Mouse (Mus musculus): Measurements from ENCODE around the gene Slc9b1.
A peak's percentile ranks its signal among the peaks of the same experiment; 100 is the strongest.

Gene Slc9b1

DNA sequence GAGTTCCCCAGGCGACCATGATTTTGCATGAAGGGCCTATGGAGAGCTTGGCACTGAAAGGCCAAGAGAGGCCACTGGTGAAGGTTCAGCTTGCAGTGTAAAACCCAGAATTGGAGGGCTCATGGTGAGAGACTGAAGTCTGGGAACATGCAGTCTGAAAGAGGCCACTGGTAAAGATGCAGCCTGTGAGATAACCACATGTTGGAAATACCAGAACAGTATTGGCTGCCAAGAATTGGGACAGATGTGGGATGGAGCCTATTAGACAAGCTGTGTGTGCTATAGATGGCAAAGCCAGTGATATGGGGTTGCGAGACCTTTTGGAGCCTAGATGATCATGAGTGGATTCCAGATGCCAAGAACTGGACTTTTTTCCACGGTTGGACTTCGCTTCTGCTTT is 32.0 kb downstream of the Slc9b1 start:
- DNase-seq (ENCODE audit: low spot score): no peak

DNA sequence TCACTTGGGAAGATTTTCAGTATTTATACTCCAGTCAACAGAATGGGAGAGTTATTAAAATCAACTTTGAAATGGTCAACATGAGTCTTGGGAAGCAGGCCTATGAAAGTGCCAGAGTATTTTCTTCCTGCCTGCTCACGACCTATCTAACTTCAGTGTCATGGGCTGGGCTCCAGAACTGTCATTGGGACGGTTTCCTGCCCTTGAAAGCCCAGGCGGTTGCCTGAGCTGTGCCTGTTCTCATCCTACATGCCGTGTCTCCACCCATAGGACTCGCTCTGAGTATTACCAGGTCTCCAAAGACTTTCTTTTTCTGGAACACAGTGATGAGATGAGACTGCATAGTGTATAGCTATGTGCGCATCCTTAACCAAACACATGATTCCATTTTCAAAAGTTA is 45.4 kb downstream of the Slc9b1 start:
- no peak for DNase-seq (ENCODE audit: low spot score)

DNA sequence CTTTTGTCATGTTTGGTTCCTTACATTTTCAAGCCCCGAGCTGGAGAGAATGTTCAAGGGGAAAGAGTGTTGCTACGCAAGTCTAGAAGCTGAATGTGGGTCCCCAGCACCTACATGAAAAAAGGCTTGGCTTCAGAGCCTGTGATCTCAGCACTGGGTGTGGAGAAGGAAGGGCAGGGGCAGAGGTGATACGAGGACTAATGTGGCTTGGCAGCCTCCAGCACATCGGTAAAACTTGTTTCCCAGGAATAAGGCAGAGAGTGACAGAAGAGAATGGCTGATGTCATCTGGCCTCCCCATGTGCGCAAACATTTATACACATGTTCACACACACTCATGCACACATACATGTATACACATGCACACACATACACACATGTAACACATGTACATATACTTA is 47.3 kb downstream of the Slc9b1 start:
- DNase-seq (ENCODE audit: low spot score): no peak

DNA sequence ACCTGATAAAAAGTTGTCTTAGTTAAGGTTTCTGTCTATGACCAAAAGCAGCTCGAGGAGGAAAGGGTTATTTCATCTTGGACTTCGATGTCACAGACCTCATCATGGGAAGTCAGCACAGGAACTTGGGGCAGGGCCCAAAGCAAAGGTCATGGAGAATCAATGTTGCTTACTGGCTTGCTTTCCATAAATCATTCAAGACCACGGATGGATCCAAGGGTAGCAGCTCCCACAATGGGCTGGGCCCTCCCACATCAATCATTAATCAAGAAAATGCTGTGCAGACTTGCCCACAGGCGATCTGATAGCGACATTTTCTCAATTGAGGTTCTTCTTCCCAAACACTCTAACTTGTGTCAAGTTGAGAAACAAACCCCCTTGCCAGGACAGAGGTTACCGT is 48.3 kb downstream of the Slc9b1 start:
- no peak for DNase-seq (ENCODE audit: low spot score)

DNA sequence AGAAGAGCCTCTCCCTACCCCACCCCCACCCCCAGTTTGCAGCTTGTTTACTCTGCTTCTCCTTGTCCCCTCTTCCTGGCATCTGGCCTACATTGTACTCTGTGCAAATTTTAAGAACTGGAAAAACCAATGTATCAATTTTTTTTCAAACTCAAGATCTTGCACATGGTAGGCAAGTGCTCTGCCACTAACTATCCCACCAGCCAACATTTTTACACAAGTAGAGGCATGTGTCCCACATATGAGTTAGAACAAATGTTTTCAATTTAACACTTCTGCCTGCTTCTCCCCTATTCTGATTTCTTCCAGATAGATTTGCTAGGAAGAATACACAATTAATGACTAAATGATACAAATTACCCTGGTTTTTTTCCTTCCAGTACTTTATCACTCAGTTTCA is 49.3 kb downstream of the Slc9b1 start:
- DNase-seq (ENCODE audit: low spot score): no peak

DNA sequence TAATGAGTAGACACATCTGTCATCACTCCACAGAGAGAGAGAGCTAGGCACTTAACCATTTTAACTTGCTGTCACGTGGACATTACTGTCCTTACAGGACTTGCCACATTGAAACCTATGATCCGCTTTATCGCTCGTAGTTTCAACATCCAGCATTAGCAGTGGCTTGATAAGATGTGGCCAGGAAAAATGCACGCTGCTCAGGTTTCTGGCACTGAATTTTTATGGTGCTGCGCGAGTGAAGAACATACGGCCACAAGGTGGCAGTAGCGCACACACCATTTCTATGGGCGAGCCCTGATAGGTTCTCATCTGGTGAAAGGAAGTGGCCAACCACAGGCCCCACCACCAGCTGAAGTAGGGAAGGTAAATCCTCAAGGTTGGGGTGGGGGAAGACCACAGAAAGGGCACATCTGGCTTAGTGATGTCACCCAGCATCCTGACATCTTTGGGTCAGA is 54.4 kb downstream of the Slc9b1 start:
- DNase-seq (ENCODE audit: low spot score): peak; percentile 95

DNA sequence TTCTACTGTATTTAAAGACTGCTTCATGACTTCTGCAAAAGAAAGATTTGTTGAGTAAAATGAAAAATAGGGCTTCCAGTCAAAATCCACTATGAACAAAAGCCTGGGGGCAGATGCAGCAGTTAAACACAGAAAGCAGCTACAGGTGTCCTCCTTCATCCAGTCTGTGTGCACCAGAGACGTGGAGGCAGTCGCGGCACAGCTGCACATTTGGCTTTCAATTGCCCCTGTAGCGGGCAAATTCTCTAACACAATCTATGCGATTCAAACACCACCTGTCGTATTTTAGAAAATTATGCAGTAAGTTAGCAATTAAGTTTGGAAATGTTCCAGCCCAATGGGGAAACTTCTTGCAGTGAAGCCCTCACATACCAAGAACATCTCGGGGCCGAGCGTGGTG is 55.4 kb downstream of the Slc9b1 start:
- DNase-seq (ENCODE audit: low spot score): no peak

DNA sequence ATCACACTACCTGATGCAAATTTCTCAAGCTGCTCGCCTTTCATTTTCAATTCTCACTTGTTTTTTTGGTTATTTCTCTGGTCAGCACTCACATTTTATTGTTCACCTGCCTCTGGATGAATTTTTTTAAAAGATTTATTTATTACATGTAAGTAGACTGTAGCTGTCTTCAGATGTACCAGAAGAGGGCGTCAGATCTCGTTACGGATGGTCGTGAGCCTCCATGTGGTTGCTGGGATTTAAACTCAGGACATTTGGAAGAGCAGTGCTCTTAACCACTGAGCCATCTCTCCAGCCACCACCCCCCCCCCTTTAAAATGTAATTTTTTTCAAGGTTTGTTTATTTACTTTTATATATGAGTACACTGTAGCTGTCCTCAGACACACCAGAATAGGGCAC is 56.0 kb downstream of the Slc9b1 start:
- no peak for DNase-seq (ENCODE audit: low spot score)

DNA sequence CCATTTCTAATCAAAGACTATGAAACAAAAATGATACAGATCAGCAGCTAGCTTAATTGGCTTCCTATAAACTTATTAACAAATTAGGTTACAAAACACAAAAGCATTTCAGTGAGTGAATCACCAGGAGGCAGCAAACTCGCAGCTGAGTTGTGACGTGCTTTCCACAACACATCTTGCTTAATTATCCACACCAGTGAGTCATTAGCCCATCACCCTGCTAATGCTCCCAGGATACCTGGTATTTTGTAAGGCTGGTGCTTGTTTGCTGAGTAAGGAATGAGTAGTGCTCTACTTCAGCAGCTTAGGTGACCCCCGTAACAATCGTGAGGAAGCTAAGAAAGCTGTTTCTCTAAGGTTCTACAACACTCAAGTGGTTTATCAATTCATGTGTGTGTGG is 56.8 kb downstream of the Slc9b1 start:
- no peak for DNase-seq (ENCODE audit: low spot score)

DNA sequence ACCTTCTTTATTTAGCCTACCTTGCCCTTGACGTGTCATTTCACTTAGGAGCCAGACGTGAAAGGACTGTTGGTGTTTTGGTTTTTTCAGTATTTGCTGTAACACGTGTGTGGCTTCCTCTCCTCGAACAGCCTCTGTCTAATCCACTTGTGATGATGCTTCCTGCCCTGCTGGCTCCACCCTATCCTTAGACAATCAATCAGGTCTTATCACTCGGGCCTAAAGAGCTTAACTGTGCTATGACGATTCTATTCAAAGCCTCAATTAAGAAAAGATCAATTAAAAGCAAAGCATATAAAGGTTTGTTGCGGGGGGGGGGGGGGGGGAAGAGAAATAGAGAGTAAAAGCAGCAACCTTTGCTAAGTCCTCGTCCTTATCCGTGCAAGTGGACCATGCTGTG is 59.5 kb downstream of the Slc9b1 start:
- no peak for DNase-seq (ENCODE audit: low spot score)

DNA sequence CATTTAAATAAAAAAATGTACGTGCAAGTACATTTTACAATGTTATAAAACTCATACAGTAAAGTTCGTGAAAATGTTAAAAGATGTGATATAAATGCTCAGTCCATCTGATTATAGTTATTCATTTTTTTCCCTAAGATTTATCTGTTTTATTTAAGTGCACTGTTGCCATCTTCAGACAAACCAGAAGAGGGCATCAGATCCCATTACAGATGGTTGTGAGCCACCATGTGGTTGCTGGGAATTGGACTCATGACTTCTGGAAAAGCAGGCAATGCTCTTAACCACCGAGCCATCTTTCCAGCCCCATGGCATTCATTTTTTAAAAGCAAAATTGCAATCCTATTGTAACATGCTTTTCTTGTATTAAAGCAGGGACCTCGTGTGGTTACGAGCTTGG is 61.4 kb downstream of the Slc9b1 start:
- DNase-seq (ENCODE audit: low spot score): no peak

DNA sequence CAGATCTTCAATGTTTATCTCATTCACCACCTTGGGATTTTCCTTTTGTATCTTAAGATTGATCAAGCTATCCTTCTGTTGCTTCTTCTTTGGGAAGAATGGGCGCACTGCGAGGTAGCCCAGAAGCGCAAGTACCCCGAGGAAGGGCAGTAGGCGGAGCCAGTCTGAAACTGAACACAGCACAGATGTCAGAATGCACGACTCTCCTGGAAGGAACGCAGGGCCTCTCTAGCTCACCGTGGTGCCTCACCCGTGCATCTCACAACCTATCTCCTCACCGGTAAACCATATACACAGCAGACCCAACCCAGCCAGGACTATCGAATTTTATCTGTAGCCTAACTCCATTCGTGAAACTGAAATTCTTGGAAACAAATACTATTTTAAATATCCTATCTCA is 63.2 kb downstream of the Slc9b1 start:
- DNase-seq (ENCODE audit: low spot score): no peak

DNA sequence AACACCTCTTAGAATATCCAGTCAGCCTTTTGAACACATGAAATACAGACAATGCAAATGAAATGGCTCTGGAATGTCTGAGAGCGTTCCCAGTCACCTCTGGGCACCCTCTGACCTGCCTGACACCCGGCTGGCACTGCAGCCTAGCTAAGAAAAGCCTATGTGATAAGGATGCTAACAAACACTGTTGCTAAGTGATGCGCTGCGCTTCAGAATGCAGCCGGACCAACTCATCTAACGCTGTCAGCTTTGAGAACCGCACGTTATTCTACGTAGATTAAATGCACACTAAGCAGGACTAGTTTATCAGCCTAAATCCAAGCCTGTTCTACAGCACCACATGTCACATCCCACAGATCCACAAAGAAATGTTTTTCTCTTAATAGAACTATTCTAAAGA is 64.0 kb downstream of the Slc9b1 start:
- DNase-seq (ENCODE audit: low spot score): no peak

DNA sequence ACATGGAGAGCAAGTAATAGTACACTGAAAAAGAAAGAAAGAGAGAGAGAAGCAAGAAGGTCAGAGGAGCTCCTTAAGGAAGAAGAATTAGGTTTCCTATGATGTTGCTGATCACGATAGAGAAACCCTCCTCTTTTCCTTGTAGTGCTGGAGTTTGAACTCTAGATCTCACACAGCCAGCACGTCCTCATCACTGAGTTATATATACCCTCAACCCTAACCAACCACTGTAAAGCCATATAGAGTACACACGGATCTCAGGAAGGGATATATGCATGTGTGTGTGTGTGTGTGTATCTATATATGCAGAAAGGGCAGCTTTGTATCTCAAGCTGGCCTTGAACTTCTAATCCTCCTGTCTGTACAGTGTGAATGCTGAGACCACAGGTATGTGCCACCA is 69.4 kb downstream of the Slc9b1 start:
- DNase-seq (ENCODE audit: low spot score): no peak

DNA sequence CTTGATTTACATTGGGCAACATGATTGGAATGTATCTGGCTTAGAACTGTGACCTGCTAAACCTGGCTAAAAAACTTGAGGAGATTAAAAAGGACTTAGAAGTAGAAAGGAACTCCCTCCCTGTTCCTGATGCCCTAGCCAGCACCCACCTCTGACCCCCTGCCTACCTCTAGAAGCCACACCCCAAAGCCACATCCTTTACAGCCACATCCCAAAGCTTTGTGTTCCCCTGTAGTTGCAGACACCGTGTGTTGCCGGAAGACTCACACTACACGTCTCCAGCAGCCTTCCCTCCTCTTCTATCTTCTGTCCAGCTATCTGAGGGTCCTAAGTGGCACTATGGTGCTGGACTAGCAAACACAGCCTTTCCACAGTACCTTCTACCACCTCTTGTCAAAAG is 70.0 kb downstream of the Slc9b1 start:
- no peak for DNase-seq (ENCODE audit: low spot score)

DNA sequence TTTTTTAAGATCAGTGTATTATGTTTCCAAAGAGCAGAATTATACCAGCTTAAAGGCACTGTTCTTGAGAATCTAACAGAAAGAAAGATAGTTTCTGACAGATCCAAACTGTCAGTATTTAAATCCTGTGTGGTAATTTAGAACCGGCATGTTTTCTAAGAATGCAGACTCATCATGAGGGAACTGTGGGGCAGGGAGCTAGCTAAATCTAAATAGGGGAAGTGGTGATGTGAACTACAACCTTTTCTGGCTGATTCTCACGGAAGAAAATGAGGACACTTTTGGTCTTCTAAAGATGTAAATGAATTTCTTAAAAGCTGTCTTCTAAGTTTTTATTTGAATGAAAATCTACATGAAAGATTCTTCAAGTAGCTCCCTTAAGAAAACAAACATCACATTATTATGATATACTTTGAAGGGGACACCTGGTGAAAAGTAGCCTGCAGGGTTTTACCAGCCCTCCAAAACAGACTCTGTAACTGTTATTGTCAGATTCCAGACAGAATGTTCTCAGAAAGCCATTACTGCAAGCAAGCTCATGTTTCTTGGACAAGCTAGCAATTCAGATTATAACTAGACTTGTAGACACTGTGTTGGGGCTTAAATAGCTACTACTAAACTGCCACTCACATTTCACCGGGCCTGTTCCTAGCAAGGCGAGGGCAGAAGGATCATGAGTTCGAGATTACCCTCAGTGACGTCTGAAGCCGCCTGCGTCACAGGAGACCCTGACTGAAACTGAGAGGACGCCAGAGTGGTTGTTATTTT is 72.9 kb downstream of the Slc9b1 start:
- DNase-seq (ENCODE audit: low spot score): no peak

DNA sequence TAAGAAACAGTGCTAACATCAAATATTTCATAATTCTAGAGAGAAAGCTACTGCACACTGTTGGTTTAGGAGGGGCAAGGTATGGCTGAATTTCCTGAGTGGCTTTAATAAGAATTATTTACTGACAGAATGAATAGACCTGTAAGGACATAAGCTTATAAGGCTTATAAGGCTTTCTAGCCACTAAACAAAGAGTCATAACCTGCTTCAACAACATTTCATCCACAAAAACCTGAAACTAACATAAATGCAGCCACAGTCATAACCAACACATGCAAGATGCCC is 73.4 kb downstream of the Slc9b1 start:
- DNase-seq (ENCODE audit: low spot score): no peak

DNA sequence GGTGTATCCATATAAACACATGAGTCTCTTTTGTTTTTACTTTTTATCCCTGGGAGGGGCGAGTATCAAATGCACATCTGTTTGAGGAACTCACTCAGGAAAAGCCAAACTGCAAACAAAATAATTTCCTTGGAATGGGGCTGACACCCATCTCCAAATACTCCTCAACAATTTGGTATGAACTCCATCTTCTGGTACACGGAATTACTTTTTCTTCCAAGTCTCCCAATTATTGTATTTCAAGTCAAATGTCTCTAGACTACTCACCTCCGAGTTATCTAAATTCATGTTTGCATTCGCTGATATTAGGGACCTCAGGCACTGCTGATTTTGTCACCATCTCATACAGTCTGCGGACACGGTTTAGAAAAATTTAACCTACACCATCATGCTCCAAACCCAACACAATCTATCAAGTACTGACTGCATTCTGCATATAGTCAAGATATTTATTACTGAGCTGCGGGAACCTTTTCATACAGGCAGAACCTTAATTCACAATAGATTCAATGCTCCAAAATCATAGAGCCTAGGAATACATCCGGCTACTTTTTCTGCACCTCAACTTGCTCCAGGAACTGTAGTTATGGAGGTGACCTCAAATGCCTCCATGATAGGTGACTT is 74.5 kb downstream of the Slc9b1 start:
- no peak for DNase-seq (ENCODE audit: low spot score)

DNA sequence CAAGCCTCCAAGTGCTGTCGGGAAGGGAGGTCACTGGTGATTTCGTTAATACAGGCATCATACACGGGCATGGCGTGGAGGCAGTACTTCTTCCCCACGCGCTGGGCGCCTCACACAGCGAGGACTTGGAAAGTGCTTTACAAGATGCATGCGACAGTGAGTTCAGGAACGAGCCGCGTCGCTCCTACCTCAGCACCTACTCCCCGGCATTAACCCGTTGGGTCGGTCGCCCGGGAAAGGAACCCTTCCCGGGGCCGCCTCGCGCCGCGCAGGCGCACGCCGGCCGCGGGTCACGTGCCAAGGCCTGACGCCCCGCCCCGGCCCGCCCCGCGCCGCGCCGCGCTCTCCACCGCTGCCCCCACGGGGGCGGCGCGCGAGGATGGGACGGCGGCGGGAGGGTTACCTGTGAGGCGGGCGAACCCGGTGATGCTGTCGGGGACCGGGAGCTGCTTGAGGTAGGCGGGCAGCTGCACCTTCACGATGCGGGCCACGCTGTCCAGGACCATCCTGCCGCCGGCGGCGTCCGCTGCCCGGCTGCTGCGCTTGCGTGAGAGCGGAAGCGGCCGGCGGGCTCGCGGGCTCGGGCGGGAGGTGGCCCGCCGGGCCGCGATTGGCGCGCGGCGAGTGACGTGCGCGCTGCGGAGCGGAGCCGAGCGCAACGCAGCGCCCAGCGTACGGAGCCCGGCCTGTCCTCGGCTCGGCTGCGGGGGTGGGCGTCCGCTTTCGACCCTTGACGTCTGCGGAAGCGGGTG is 75.2 kb downstream of the Slc9b1 start:
- peak; percentile 88 for DNase-seq (ENCODE audit: low spot score)

DNA sequence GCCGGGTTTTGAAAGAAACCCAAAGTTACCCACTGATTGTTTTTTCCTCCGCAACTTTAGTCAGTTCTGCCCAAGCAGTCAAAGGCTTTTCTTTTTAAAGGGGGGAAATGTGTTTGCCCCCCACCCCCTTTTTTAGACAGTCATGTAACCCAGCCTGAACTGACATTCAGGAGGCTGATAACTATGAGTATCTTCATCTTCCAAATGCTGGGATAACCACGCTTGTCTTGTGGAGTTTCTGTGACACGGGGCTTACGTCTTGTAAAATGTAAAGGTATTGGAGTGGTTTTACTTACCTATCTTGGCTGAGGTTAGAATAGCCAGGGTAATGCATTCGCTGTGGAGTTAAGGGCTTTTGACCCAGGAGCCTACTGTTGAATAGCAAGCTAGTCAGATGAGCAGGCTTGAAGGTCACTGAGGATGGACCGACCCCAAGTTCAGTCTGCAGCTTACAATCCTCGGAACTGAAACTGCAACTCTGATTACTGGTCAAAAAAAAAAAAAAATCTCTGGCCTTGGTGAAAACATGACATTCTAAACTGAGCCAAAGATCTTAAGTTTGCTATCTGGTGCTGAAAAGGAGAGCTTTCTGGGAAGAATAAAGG is 75.9 kb downstream of the Slc9b1 start, which contains the start of gene Cisd2:
Gene Cisd2, minus strand, starts transcription at position 318 of the 605 bp plus-strand sequence.
- DNase-seq (ENCODE audit: low spot score): peak; percentile 25

DNA sequence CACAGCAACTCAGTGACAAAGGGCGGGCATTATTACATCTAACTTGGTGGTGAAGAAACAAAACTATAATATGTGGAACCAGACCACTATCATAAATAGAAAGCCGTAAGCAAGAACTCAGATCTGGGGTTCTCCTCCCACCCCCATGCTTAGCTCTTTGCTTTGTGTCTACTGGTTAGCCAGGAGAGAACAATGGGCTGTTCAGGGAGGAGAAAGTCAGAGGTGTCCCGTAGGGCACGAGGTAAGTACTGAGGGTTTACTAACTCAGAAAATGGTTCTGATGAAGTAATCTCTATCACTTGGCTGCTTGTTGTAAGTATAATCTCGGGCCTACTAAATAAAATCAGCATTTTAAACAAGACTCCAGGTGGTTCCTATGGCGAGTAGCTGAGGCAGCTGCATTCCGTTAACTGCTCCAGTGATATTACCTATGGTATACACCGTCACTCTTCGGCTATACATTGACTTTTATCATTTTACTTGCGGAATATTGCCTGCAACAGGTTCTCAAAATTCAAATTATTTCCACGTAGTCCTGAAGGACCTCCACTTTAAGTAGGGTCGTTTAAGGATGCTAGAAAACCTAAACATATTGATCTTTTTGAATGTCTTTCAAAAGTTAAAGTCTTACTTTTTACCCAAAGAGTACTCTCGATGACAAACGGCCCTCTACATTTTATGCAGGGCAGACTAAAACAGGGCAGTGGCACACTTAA is 89.2 kb downstream of the Slc9b1 start:
- no peak for DNase-seq (ENCODE audit: low spot score)

DNA sequence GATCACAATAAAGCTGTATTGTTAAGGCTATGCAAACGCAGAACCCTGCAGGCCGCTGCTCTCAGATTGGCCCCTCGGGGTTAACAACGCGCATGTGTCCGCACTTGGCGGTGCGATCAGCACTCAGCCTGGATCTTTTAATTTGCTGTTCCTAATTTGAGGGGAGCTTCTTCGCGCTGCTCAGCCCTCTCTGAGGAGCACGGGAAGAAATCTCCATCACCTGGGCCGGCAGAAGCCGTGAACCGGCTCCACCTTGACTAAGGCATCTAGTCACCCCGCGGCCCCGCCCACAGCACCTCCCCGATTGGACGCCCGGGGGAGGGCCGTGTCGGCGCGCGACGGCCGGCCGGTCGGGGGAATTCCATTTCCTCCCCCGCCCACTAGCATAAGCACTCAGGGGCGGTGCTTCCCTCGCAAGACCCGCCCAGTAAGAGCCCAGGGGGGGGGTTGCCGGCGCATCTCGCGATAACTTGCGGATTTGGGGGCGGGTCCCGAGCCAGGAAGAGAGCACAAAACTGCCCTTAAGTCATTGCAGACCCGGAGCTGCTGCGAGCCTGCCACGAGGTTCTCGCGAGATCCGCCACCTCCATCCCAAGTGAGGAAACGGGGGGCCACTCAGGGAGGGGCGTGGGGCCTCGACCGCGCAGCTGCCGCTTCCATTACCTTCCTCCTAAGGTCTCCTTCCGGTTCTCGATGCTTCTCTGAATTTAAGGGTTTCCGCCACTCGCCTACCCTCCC is 90.1 kb downstream of the Slc9b1 start, which contains the start of gene Ube2d3:
Gene Ube2d3, plus strand, starts transcription at position 392 of the 738 bp plus-strand sequence.
- peak; percentile 98 for DNase-seq (ENCODE audit: low spot score)
